Mouse (Mus musculus): ENCODE results near the gene Mpped1. TPM values are rescaled to one million over a fixed set of nuclear protein-coding genes. Genes with fewer than 3 reads are reported as not detected.

Gene Mpped1
- total and polyA plus RNA-seq, 2 experiments from 2014 or later: 18.1 to 48.0 TPM

- H3K27ac ChIP-seq (ENCODE audit: low read depth, low read length): no peak overlapping the region
- 79% methylated on average over 11 of the region's 11 CpGs for WGBS
- DNase-seq (ENCODE audit: low spot score): peak; percentile 53
- H3K4me2 ChIP-seq (ENCODE audit: low read depth, low read length, poor library complexity, severe bottlenecking): no peak overlapping the region
- no peak for ATAC-seq (ENCODE audit: low FRiP score)
- no peak overlapping the region for H3K4me3 ChIP-seq (ENCODE audit: low read depth, low read length)
- peak; percentile 53 for TF ChIP-seq CTCF (IDR thresholded peaks at IDR 0.05)
- H3K27me3 ChIP-seq (ENCODE audit: insufficient read depth, low read length): no peaks in the 10 kb centered on the region
- no peak overlapping the region for H3K9ac ChIP-seq (replicated peaks; ENCODE audit: low read length, poor library complexity, severe bottlenecking)
- no peaks in the 10 kb centered on the region for H3K36me3 ChIP-seq (ENCODE audit: insufficient read depth, low read length)
- H3K9me3 ChIP-seq (ENCODE audit: low read length): no peaks in the 10 kb centered on the region
- H3K4me1 ChIP-seq (ENCODE audit: insufficient read depth, low read length): 0 out of 2 replicates have a peak, but pooled peaks cover 4% of the 10 kb centered on the region
Measured at GRCm38 (mm10) chr15:83798964-83799363, 19.7 kb downstream of the Mpped1 start.

DNA sequence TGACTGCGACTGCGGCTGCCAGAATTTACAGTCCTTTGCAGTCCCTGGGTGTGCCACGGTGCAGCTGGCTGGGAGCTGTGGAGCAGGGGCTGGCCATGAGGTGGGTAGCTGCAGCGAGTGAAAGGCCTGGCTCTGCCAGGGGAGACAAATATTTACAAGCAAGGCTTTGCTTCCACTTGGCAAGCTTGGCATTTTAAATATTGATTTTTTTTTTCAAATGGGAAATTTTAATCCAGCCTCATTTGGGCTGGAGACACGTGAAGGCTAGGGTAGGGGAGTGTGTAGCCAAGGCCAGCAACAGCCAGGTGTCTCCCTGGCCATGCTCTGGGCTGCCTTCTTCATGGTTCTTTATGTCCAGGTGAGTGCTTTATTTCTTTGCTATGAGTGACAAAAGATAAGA lies 21.7 kb downstream of the Mpped1 start:
- H3K9ac ChIP-seq (replicated peaks; ENCODE audit: low read length, poor library complexity, severe bottlenecking): no peak overlapping the region
- no peaks in the 10 kb centered on the region for H3K27me3 ChIP-seq (ENCODE audit: insufficient read depth, low read length)
- 58% methylated on average over 5 of the region's 5 CpGs for WGBS
- ATAC-seq (ENCODE audit: low FRiP score): no peak
- no peaks in the 10 kb centered on the region for H3K36me3 ChIP-seq (ENCODE audit: insufficient read depth, low read length)
- TF ChIP-seq CTCF (IDR thresholded peaks at IDR 0.05): no peak
- H3K27ac ChIP-seq (ENCODE audit: low read depth, low read length): no peak overlapping the region
- no peak overlapping the region for H3K4me2 ChIP-seq (ENCODE audit: low read depth, low read length, poor library complexity, severe bottlenecking)
- no peaks in the 10 kb centered on the region for H3K9me3 ChIP-seq (ENCODE audit: low read length)
- H3K4me1 ChIP-seq (ENCODE audit: insufficient read depth, low read length): 0 out of 2 replicates have a peak, but pooled peaks cover 4% of the 10 kb centered on the region
- DNase-seq (ENCODE audit: low spot score): no peak
- H3K4me3 ChIP-seq (ENCODE audit: low read depth, low read length): no peak overlapping the region

DNA sequence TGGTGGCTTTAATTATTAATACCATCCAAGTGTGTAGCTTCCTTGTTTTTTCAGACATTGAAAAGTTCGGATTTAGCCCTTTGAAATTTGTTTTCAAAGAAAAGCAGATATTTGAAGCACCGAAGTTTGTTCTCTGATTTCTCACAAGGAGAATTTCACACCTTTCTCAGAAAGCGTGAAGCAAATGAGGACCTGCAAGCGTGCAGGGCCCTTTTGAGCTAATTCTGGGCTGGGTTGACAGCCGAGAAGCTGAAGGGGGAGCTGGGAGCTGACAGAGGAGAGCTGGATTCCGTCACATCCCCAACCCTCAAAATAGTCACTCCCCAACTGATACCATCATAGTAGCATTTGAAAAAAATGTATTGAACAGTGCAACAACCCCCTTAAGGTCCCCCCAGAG lies 34.8 kb downstream of the Mpped1 start:
- no peaks in the 10 kb centered on the region for H3K9me3 ChIP-seq (ENCODE audit: low read length)
- no peak overlapping the region for H3K4me3 ChIP-seq (ENCODE audit: low read depth, low read length)
- H3K4me1 ChIP-seq (ENCODE audit: insufficient read depth, low read length): no peaks in the 10 kb centered on the region
- 74% methylated on average over 6 of the region's 6 CpGs for WGBS
- H3K27me3 ChIP-seq (ENCODE audit: insufficient read depth, low read length): no peaks in the 10 kb centered on the region
- H3K4me2 ChIP-seq (ENCODE audit: low read depth, low read length, poor library complexity, severe bottlenecking): no peak overlapping the region
- DNase-seq (ENCODE audit: low spot score): no peak
- TF ChIP-seq CTCF (IDR thresholded peaks at IDR 0.05): no peak
- no peaks in the 10 kb centered on the region for H3K36me3 ChIP-seq (ENCODE audit: insufficient read depth, low read length)
- H3K9ac ChIP-seq (replicated peaks; ENCODE audit: low read length, poor library complexity, severe bottlenecking): no peak overlapping the region
- no peak overlapping the region for H3K27ac ChIP-seq (ENCODE audit: low read depth, low read length)
- ATAC-seq (ENCODE audit: low FRiP score): no peak

GRCm38 (mm10) chr15:83828011-83828410 lies 48.7 kb downstream of the Mpped1 start:
- Histone ChIP-seq H3K9ac (replicated peaks; ENCODE audit: low read length, poor library complexity, severe bottlenecking) (no peak overlapping the region), H3K4me2 (ENCODE audit: low read depth, low read length, poor library complexity, severe bottlenecking) (no peak overlapping the region), H3K9me3 (ENCODE audit: low read length) (no peaks in the 10 kb centered on the region), H3K27me3 (ENCODE audit: insufficient read depth, low read length) (no peaks in the 10 kb centered on the region), H3K4me3 (ENCODE audit: low read depth, low read length) (no peak overlapping the region), H3K36me3 (ENCODE audit: insufficient read depth, low read length) (no peaks in the 10 kb centered on the region), H3K4me1 (ENCODE audit: insufficient read depth, low read length) (0 out of 2 replicates have a peak, but pooled peaks cover 3% of the 10 kb centered on the region), H3K27ac (ENCODE audit: low read depth, low read length) (no peak overlapping the region)
- DNase-seq (ENCODE audit: low spot score) (no peak), ATAC-seq (ENCODE audit: low FRiP score) (no peak)
- WGBS: 76% methylated on average over 8 of the region's 8 CpGs
- no peak for TF ChIP-seq CTCF (IDR thresholded peaks at IDR 0.05)

DNA sequence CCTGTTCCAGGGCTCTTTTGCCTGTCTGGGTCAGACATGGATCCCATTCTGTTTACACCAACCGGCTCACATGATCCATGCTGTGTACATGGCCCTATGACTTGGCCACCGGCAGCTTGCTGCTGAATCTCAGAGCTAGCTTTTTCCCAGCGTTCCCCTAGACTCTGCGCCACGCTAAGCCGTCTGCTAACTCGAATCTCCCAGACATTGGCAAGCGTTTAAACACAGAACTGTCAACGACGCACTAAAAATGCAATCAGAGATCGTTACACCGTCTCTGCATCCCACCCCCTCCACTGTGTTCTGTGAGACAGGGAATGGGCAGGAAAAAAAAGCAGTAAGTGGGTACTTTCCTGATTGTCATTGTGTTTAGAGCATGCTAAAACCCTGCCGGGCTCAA lies 50.0 kb downstream of the Mpped1 start:
- Histone ChIP-seq H3K27me3 (ENCODE audit: insufficient read depth, low read length) (no peaks in the 10 kb centered on the region), H3K27ac (ENCODE audit: low read depth, low read length) (no peak overlapping the region), H3K9ac (replicated peaks; ENCODE audit: low read length, poor library complexity, severe bottlenecking) (0 out of 2 replicates have a peak overlapping the region, but pooled peaks have one; percentile 1), H3K4me1 (ENCODE audit: insufficient read depth, low read length) (0 out of 2 replicates have a peak, but pooled peaks cover 3% of the 10 kb centered on the region), H3K4me3 (ENCODE audit: low read depth, low read length) (no peak overlapping the region), H3K36me3 (ENCODE audit: insufficient read depth, low read length) (no peaks in the 10 kb centered on the region), H3K4me2 (ENCODE audit: low read depth, low read length, poor library complexity, severe bottlenecking) (no peak overlapping the region), H3K9me3 (ENCODE audit: low read length) (no peaks in the 10 kb centered on the region)
- WGBS: 69% methylated on average over 13 of the region's 13 CpGs
- ATAC-seq (ENCODE audit: low FRiP score) (no peak), DNase-seq (ENCODE audit: low spot score) (peak; percentile 25)
- no peak for TF ChIP-seq CTCF (IDR thresholded peaks at IDR 0.05)

- 62% methylated on average over 6 of the region's 6 CpGs for WGBS
- Histone ChIP-seq H3K9me3 (ENCODE audit: low read length) (no peaks in the 10 kb centered on the region), H3K27ac (ENCODE audit: low read depth, low read length) (no peak overlapping the region), H3K4me1 (ENCODE audit: insufficient read depth, low read length) (0 out of 2 replicates have a peak, but pooled peaks cover 3% of the 10 kb centered on the region), H3K27me3 (ENCODE audit: insufficient read depth, low read length) (no peaks in the 10 kb centered on the region), H3K4me2 (ENCODE audit: low read depth, low read length, poor library complexity, severe bottlenecking) (no peak overlapping the region), H3K9ac (replicated peaks; ENCODE audit: low read length, poor library complexity, severe bottlenecking) (no peak overlapping the region), H3K36me3 (ENCODE audit: insufficient read depth, low read length) (no peaks in the 10 kb centered on the region), H3K4me3 (ENCODE audit: low read depth, low read length) (no peak overlapping the region)
- no peak for ATAC-seq (ENCODE audit: low FRiP score)
- no peak for TF ChIP-seq CTCF (IDR thresholded peaks at IDR 0.05)
- DNase-seq (ENCODE audit: low spot score): no peak
Measured at GRCm38 (mm10) chr15:83832265-83832664, 53.0 kb downstream of the Mpped1 start.

All from midbrain, postnatal 0 days (tissue).